Mouse (Mus musculus) embryonic facial prominence, embryonic 14.5 days (tissue): ENCODE measurements at regions not wholly inside any gene's neighbourhood (a gene's known extent, or its start where the extent isn't known, plus 50 kb on each side); places are given as distances from the start of the nearest gene placed in this dataset.

Experiments used
- ATAC-seq: fragments of 200-750 bp; cut with Nextera tagmentation; 2 replicates; pipeline ENCODE4 v1.8.0; 2017; ENCODE audit warnings: low read depth, moderate number of reproducible peaks, moderate TSS enrichment
- DNase-seq: peaks from one replicate; pipeline ENCODE4 v3.0.0-alpha.2; 2015; ENCODE audit warnings: low spot score
- H3K27ac ChIP-seq: fragments of 300-500 bp; sonication (generic); replicated peaks from 2 replicates; pipeline ENCODE4 v1.5.1; 2014; ENCODE audit warnings: low read depth, mild to moderate bottlenecking, low read length, moderate library complexity
- H3K27me3 ChIP-seq: fragments of 300-500 bp; sonication (generic); replicated peaks from 2 replicates; pipeline ENCODE4 v1.6.1; 2014; ENCODE audit warnings: low read length; ENCODE audit not compliant: control insufficient read depth, insufficient read depth
- H3K36me3 ChIP-seq: fragments of 300-500 bp; sonication (generic); 2 replicates; pipeline ENCODE4 v1.6.1; 2014; ENCODE audit warnings: low read length, mixed read lengths; ENCODE audit not compliant: control insufficient read depth, insufficient read depth
- H3K4me1 ChIP-seq: fragments of 300-500 bp; sonication (generic); 2 replicates; pipeline ENCODE4 v1.6.1; 2014; ENCODE audit warnings: antibody characterized with exemption, low read length; ENCODE audit not compliant: control insufficient read depth, insufficient read depth
- H3K4me2 ChIP-seq: fragments of 300-500 bp; sonication (generic); 2 replicates; pipeline ENCODE4 v1.6.1; 2014; ENCODE audit warnings: low read depth, mild to moderate bottlenecking, low read length, moderate library complexity, mixed read lengths
- H3K4me3 ChIP-seq: fragments of 300-500 bp; sonication (generic); 2 replicates; pipeline ENCODE4 v1.5.1; 2014; ENCODE audit warnings: low read depth, mild to moderate bottlenecking, low read length
- H3K9ac ChIP-seq: fragments of 300-500 bp; sonication (generic); 2 replicates; pipeline ENCODE4 v1.6.1; 2014; ENCODE audit warnings: low read depth, mild to moderate bottlenecking, low read length, moderate library complexity, mixed read lengths
- H3K9me3 ChIP-seq: fragments of 300-500 bp; sonication (generic); 2 replicates; pipeline ENCODE4 v1.6.1; 2016; ENCODE audit warnings: low read length; ENCODE audit not compliant: control insufficient read depth
- WGBS: fragments of 180-500 bp; shearing (Covaris S2); extraction: QIAGEN DNeasy Blood & Tissue Kit; methylation state at CpG from one replicate; pipeline ENCODE4 v1.1.7; 2014; 5-methylcytosine and 5-hydroxymethylcytosine counted together

GRCm38 (mm10) chr4:31583495-31583894, 380.4 kb upstream of the Map3k7 start:
- Histone ChIP-seq H3K4me1 (no peaks in the 10 kb centered on the region), H3K27ac (no peak overlapping the region), H3K9ac (no peak overlapping the region), H3K27me3 (no peaks in the 10 kb centered on the region), H3K4me3 (no peak overlapping the region), H3K36me3 (no peaks in the 10 kb centered on the region), H3K9me3 (no peaks in the 10 kb centered on the region), H3K4me2 (no peak overlapping the region)
- ATAC-seq (no peak), DNase-seq (no peak)
- WGBS, result 82% methylated on average over 2 of the region's 2 CpGs

GRCm38 (mm10) chr4:31584171-31584570, 379.7 kb upstream of the Map3k7 start:
- no peak for DNase-seq
- Histone ChIP-seq H3K9me3 (no peaks in the 10 kb centered on the region), H3K27ac (no peak overlapping the region), H3K36me3 (no peaks in the 10 kb centered on the region), H3K4me2 (no peak overlapping the region), H3K27me3 (no peaks in the 10 kb centered on the region), H3K9ac (no peak overlapping the region), H3K4me1 (no peaks in the 10 kb centered on the region), H3K4me3 (no peak overlapping the region)
- WGBS, result 94% methylated on average over 3 of the region's 3 CpGs
- ATAC-seq, result no peak

- Histone ChIP-seq H3K4me1 (no peaks in the 10 kb centered on the region), H3K36me3 (no peaks in the 10 kb centered on the region), H3K27ac (no peak overlapping the region), H3K4me2 (no peak overlapping the region), H3K9ac (no peak overlapping the region), H3K4me3 (no peak overlapping the region), H3K9me3 (no peaks in the 10 kb centered on the region), H3K27me3 (no peaks in the 10 kb centered on the region)
- ATAC-seq (no peak), DNase-seq (no peak)
- whole genome bisulfite sequencing, result 86% methylated on average over 1 of the region's 1 CpGs
Observed at GRCm38 (mm10) chr4:31594089-31594488, 369.8 kb upstream of the Map3k7 start.

GRCm38 (mm10) chr4:31601536-31601935, 362.4 kb upstream of the Map3k7 start:
- Histone ChIP-seq H3K4me3 (no peak overlapping the region), H3K9me3 (no peaks in the 10 kb centered on the region), H3K9ac (no peak overlapping the region), H3K36me3 (no peaks in the 10 kb centered on the region), H3K27me3 (no peaks in the 10 kb centered on the region), H3K4me1 (0 out of 2 replicates have a peak, but pooled peaks cover 4% of the 10 kb centered on the region), H3K4me2 (no peak overlapping the region), H3K27ac (no peak overlapping the region)
- no peak for ATAC-seq
- DNase-seq, result peak; percentile 71
- 44% methylated on average over 8 of the region's 8 CpGs for WGBS

- Histone ChIP-seq H3K9ac (no peak overlapping the region), H3K27me3 (no peaks in the 10 kb centered on the region), H3K9me3 (no peaks in the 10 kb centered on the region), H3K36me3 (no peaks in the 10 kb centered on the region), H3K4me1 (0 out of 2 replicates have a peak, but pooled peaks cover 4% of the 10 kb centered on the region), H3K4me3 (no peak overlapping the region), H3K4me2 (no peak overlapping the region), H3K27ac (no peak overlapping the region)
- ATAC-seq (no peak), DNase-seq (no peak)
- WGBS, result 96% methylated on average over 2 of the region's 2 CpGs
Observed at GRCm38 (mm10) chr4:31603776-31604175, 360.1 kb upstream of the Map3k7 start.

- no peak overlapping the region for H3K9ac ChIP-seq
- no peaks in the 10 kb centered on the region for H3K27me3 ChIP-seq
- WGBS, result 59% methylated on average over 8 of the region's 8 CpGs
- H3K9me3 ChIP-seq, result no peaks in the 10 kb centered on the region
- H3K4me2 ChIP-seq, result no peak overlapping the region
- no peaks in the 10 kb centered on the region for H3K36me3 ChIP-seq
- no peak overlapping the region for H3K27ac ChIP-seq
- ATAC-seq (no peak), DNase-seq (peak; percentile 59)
- no peak overlapping the region for H3K4me3 ChIP-seq
- peaks cover 19% of the 10 kb centered on the region for H3K4me1 ChIP-seq
Observed at GRCm38 (mm10) chr4:31608811-31609210, 355.1 kb upstream of the Map3k7 start.

- DNase-seq, result no peak
- 67% methylated on average over 6 of the region's 6 CpGs for WGBS
- no peak overlapping the region for H3K27ac ChIP-seq
Observed at GRCm38 (mm10) chr4:31609559-31609958, 354.3 kb upstream of the Map3k7 start.

GRCm38 (mm10) chr4:31612147-31612824, 351.6 kb upstream of the Map3k7 start:
- H3K4me3 ChIP-seq, result no peak overlapping the region
- ATAC-seq (peak; percentile 75), DNase-seq (peak; percentile 67)
- no peaks in the 10 kb centered on the region for H3K36me3 ChIP-seq
- no peak overlapping the region for H3K4me2 ChIP-seq
- peaks cover 19% of the 10 kb centered on the region for H3K4me1 ChIP-seq
- H3K9ac ChIP-seq, result no peak overlapping the region
- 23% methylated on average over 8 of the region's 8 CpGs for WGBS
- no peaks in the 10 kb centered on the region for H3K9me3 ChIP-seq
- no peaks in the 10 kb centered on the region for H3K27me3 ChIP-seq
- H3K27ac ChIP-seq, result no peak overlapping the region

More at GRCm38 (mm10) chr4:31609559-31609958, 354.3 kb upstream of the Map3k7 start:
- Histone ChIP-seq H3K36me3 (no peaks in the 10 kb centered on the region), H3K4me2 (no peak overlapping the region), H3K9ac (no peak overlapping the region), H3K9me3 (no peaks in the 10 kb centered on the region), H3K4me3 (no peak overlapping the region), H3K27me3 (no peaks in the 10 kb centered on the region), H3K4me1 (peaks cover 19% of the 10 kb centered on the region)
- no peak for ATAC-seq

GRCm38 (mm10) chr4:31612825-31613514, 350.9 kb upstream of the Map3k7 start:
- H3K9ac ChIP-seq, result no peak overlapping the region
- H3K36me3 ChIP-seq, result no peaks in the 10 kb centered on the region
- H3K4me3 ChIP-seq, result no peak overlapping the region
- 34% methylated on average over 9 of the region's 9 CpGs for WGBS
- no peak overlapping the region for H3K27ac ChIP-seq
- DNase-seq (no peak), ATAC-seq (peak; percentile 48; the same call in 1 of the 2 replicates)
- no peak overlapping the region for H3K4me2 ChIP-seq
- no peaks in the 10 kb centered on the region for H3K9me3 ChIP-seq
- peaks cover 19% of the 10 kb centered on the region for H3K4me1 ChIP-seq
- H3K27me3 ChIP-seq, result no peaks in the 10 kb centered on the region
